Mouse (Mus musculus) right cerebral cortex, adult 2 months (tissue): Measurements from ENCODE around the gene Rnf157.

Experiments
- DNase-seq, 2 experiments: peaks; one replicate each; pipeline ENCODE4 v3.0.0; 2021 to 2022; ENCODE audit warnings: low spot score in 2 of 2

Gene Rnf157

GRCm38 (mm10) chr11:116337000-116337399, 75.8 kb downstream of the Rnf157 start:
- no peak for DNase-seq

- no peak for DNase-seq
These were observed 76.4 kb downstream of the Rnf157 start for GRCm38 (mm10) chr11:116336393-116336792.

DNA sequence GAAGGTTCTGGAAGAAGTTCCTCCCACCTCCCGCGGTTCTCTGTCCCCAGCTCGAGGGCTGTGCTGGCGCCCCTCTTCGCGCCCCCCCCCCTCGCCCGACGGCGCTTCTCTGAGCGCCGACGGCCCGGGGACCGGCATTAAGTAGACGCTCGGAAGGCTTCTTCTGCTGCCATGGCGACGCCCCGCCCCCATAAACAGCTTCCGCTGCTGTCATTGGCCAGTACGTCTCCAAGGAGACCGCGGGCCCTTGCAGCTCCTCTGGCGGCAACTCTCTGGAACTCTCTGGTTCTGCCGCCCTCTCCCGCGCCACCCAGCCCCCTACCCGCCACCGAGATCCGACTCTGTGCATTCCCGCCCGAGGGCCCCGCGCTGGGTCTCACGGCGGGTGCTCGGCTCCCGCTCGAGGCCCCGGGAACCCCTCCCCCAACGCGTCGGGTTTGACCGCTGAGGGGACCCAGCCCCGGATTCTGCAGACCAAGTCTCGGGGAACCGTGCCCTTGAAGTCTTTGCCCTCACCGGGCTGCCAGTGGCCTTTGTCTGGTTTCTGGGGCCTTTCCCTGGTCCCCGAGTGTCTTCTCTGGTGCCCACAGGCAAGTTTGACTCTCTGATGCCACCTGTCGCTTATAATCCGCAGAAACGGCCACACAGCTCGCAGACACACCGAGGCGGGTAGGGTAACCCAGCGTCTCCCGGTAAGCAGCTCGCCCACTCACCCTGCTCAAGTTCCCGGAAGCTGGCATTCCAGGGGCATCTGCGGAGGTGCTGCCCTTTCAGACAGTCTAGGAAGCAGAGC, 77.4 kb downstream of the Rnf157 start, which contains the start of gene Foxj1:
Gene Foxj1 (minus strand): TSS at position 156 of the 793 bp plus-strand sequence.
- DNase-seq, result peak; percentile 96 to 99

- DNase-seq, result no peak
These were observed 78.4 kb downstream of the Rnf157 start for GRCm38 (mm10) chr11:116334417-116334782.

GRCm38 (mm10) chr11:116333526-116334416, 79.1 kb downstream of the Rnf157 start:
- no peak for DNase-seq

GRCm38 (mm10) chr11:116332983-116333270, 79.9 kb downstream of the Rnf157 start:
- no peak for DNase-seq

GRCm38 (mm10) chr11:116332232-116332982, 80.4 kb downstream of the Rnf157 start:
- DNase-seq, result no peak

DNA sequence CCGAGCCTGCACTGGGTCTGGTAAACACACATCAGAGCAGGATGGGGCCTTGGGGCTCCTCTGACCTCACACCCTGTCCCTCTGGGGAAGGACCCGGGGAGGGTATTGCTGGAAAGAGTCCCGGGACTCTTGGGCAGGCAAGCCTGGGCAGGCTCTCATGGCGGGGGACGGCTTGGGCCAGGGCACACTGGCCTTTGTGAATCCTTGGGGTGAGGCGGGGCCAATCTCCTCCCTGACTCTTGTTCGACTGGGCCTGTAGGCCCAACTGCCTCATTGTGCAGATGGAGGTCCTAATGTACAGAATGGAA, 82.7 kb downstream of the Rnf157 start:
- DNase-seq, result no peak

DNA sequence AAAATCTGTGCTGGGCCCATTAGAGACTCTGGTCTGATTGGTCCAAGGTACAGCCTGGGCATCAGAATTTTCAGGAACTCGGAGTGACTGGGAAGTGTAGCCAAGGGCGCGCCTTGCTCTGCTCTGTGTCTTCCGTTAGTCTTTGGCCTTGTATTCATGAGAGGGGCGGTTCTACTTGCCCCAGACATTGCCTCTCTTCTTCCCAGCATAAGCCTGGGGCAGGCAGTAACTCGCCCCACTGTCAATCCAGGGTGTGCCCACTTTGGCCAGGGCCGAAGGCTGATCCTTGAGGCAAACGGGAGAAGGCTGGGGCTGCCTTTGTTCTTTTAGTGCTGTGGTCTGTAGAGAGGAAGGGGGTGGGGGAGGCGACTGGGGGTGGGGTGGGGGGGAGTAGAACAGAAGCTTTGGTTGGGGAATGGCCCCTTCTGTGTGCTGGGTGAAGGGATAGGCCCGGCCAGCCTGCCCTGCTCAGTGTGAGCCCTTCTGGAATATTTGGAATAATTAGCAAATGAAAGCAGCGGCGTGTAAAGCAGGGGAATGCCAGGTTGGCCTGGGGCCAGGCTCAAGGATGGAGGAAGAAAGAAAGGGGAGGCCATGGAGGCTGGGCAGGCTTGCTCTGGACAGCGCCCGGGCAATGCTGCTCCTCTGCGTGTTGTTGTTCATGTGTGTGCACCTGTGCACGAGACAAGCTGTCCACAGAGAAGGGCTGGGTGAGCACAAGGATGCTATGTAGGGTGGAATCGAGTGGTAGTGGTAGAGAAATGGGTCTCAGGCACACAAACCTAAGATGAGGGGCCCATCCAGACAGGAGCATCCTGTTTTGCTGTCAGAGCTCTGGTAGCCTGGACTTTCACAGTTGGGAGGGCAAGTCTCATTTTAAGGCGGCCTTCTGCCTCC, 83.3 kb downstream of the Rnf157 start:
- no peak for DNase-seq

- DNase-seq, result no peak
These were observed 85.7 kb downstream of the Rnf157 start for GRCm38 (mm10) chr11:116326963-116327603.

- DNase-seq, result peak; percentile 81 to 84
These were observed 93.8 kb downstream of the Rnf157 start for GRCm38 (mm10) chr11:116318719-116319659.

GRCm38 (mm10) chr11:116312359-116312758, 100.5 kb downstream of the Rnf157 start:
- DNase-seq, result no peak

DNA sequence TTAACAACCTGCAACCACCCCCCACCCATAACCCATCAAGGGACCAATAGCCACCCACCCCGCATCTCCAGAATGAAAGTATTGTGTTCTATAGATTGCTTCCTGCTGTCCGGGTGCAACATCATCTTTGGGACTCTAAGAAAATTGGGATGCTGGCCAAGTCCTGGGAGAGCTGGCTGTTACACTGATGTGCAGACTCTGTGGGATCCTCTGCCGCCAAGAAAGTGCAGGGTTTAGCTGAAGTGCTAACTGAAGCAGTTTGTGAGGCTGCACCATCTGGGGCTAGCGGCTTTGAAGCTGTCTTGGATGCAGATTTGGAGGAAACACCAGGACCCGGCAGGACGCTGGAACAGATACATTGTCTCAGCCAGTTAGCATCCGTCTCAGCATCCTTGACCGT, 101.7 kb downstream of the Rnf157 start:
- peak in 1 of 2 experiments; percentile 33 for DNase-seq

- no peak for DNase-seq
These were observed 103.2 kb downstream of the Rnf157 start for GRCm38 (mm10) chr11:116309601-116310000.

- DNase-seq, result no peak
These were observed 104.9 kb downstream of the Rnf157 start for GRCm38 (mm10) chr11:116307762-116308531.

GRCm38 (mm10) chr11:116307019-116307725, 105.7 kb downstream of the Rnf157 start, which contains the start of gene Exoc7:
TSS of gene Exoc7 (minus strand) at chr11:116307233.
- no peak for DNase-seq

DNA sequence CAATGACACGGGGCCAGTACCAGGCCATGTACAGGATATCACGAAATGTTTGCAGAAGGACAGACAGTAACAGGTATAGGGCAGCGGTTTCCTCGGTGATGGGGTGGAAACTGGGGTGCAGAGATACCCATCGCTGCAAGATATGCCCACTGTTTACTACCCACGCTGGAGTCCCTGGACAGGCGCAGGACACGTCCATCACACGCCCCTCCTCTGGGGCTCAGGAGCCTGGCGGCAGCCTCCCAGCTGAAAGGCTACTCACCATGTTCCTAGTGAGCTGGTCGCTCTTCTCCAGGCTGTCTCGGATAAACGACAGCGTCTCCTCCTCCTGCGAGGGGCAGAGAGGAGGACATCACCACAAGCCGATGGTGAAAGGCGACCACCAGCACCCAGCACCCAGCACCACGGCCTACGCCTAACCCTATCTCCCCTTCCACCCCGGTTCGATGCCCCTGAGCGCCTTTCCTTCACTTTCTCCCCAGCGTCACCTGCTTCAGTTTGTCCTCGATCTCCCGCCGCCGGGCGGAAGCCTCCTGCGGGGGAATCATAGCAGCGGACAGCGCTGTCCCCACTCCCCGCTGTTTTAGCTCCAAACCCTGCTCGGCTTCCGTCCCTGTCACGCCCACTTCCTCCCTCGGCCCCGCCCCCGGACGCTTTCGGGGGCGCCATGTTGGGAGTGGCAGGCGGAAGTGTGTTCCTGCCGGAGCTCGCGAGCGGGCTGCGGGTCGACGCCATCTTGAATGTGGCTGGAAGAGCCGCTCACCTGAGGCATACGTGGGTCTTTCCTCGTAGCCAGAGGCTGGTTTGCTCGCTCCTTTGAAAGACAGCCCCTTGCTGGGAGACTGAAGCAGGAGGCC, 106.5 kb downstream of the Rnf157 start:
- DNase-seq, result peak; percentile 86 to 90
